Mouse (Mus musculus) heart, embryonic 10.5 days (tissue): Measurements from ENCODE around the gene Npas4. TPM values are rescaled to one million over a fixed set of nuclear protein-coding genes. Genes with fewer than 3 reads are reported as not detected.
A peak's percentile ranks its signal among the peaks of the same experiment; 100 is the strongest.
"Not testable (repeated sequence)": the region's sequence is repeated elsewhere in the genome, so short reads cannot be mapped to it uniquely, and the experiment has no call there.

ENCODE experiments used
- DNase-seq: peaks from one replicate; pipeline ENCODE4 v3.0.0-alpha.2; 2017; ENCODE audit warnings: low spot score
- H3K27ac ChIP-seq: fragments of 300-500 bp; sonication (generic); 2 replicates; pipeline ENCODE4 v1.5.1; 2016; ENCODE audit warnings: mild to moderate bottlenecking
- H3K27me3 ChIP-seq: fragments of 300-500 bp; sonication (generic); 2 replicates; pipeline ENCODE4 v1.6.1; 2016; ENCODE audit warnings: mild to moderate bottlenecking; ENCODE audit not compliant: poor library complexity, insufficient read depth, severe bottlenecking
- H3K36me3 ChIP-seq: fragments of 300-500 bp; sonication (generic); 2 replicates; pipeline ENCODE4 v1.6.1; 2016; ENCODE audit warnings: mild to moderate bottlenecking, moderate library complexity
- H3K4me1 ChIP-seq: fragments of 300-500 bp; sonication (generic); 2 replicates; pipeline ENCODE4 v1.6.1; 2016; ENCODE audit warnings: mild to moderate bottlenecking
- H3K4me3 ChIP-seq: fragments of 300-500 bp; sonication (generic); 2 replicates; pipeline ENCODE4 v1.5.1; 2016; ENCODE audit warnings: mild to moderate bottlenecking, moderate library complexity
- H3K9me3 ChIP-seq: fragments of 300-500 bp; sonication (generic); 2 replicates; pipeline ENCODE4 v1.6.1; 2016; ENCODE audit warnings: mild to moderate bottlenecking, moderate library complexity
- WGBS: fragments of 180-500 bp; shearing (Covaris S2); methylation state at CpG from one replicate; pipeline ENCODE4 v1.1.7; 2016; 5-methylcytosine and 5-hydroxymethylcytosine counted together
- polyA plus RNA-seq: library from polyadenylated mRNA; unstranded; fragments of >200 nt; fragmentation: Nextera tagmentation; extraction: Ambion mirVana; gene quantifications from 2 replicates; pipeline ENCODE4 v1.2.1, GENCODE M21; 2016

The Npas4 gene
- polyA plus RNA-seq, 1 experiment from 2014 or later = 0.24 TPM

- Histone ChIP-seq H3K4me3 (no peak overlapping the region), H3K9me3 (no peaks in the 10 kb centered on the region), H3K27ac (no peak overlapping the region), H3K36me3 (peaks cover 11% of the 10 kb centered on the region; the same call in 1 of the 2 replicates), H3K4me1 (peaks cover 46% of the 10 kb centered on the region), H3K27me3 (peaks cover 66% of the 10 kb centered on the region)
- 4% methylated on average over 13 of the region's 13 CpGs for WGBS
- DNase-seq = peak; percentile 93
Observed at GRCm38 (mm10) chr19:4989013-4989412, 1.1 kb downstream of the Npas4 start.

GRCm38 (mm10) chr19:4981767-4982166 is 8.3 kb downstream of the Npas4 start:
- Histone ChIP-seq H3K9me3 (no peaks in the 10 kb centered on the region), H3K36me3 (peaks cover 7% of the 10 kb centered on the region; the same call in 1 of the 2 replicates), H3K27me3 (peaks cover 38% of the 10 kb centered on the region), H3K27ac (no peak overlapping the region), H3K4me3 (no peak overlapping the region), H3K4me1 (no peaks in the 10 kb centered on the region)
- DNase-seq = no peak

- WGBS = 87% methylated on average over 2 of the region's 2 CpGs
- Histone ChIP-seq H3K9me3 (no peaks in the 10 kb centered on the region), H3K27me3 (no peaks in the 10 kb centered on the region), H3K27ac (no peak overlapping the region), H3K4me3 (no peak overlapping the region), H3K4me1 (peaks cover 2% of the 10 kb centered on the region; the same call in 1 of the 2 replicates), H3K36me3 (peaks cover 37% of the 10 kb centered on the region)
- DNase-seq = no peak
Observed at GRCm38 (mm10) chr19:4968236-4968635, 21.9 kb downstream of the Npas4 start.

- Histone ChIP-seq H3K27me3 (no peaks in the 10 kb centered on the region), H3K27ac (peak within 1 kb of the TSS; percentile 90), H3K9me3 (no peaks in the 10 kb centered on the region), H3K4me3 (peak within 1 kb of the TSS; percentile 83), H3K4me1 (peaks cover 8% of the 10 kb centered on the region), H3K36me3 (peaks cover 28% of the 10 kb centered on the region)
- WGBS = under 1% methylated on average over 34 of the region's 34 CpGs
- peak; percentile 95 for DNase-seq
Observed at GRCm38 (mm10) chr19:4961928-4962601, 28.1 kb downstream of the Npas4 start, which contains the start of gene Mrpl11. Gene Mrpl11 (plus strand): TSS chr19:4962147.

GRCm38 (mm10) chr19:4948641-4949040 is 41.5 kb downstream of the Npas4 start:
- not testable (repeated sequence) for H3K36me3 ChIP-seq, H3K4me3 ChIP-seq, DNase-seq, H3K4me1 ChIP-seq, H3K27me3 ChIP-seq, H3K27ac ChIP-seq, H3K9me3 ChIP-seq
- 83% methylated on average over 9 of the region's 9 CpGs for WGBS

GRCm38 (mm10) chr19:4945540-4945939 is 44.6 kb downstream of the Npas4 start:
- H3K27me3 ChIP-seq = peaks cover 18% of the 10 kb centered on the region
- no peak overlapping the region for H3K4me3 ChIP-seq
- DNase-seq = no peak
- H3K27ac ChIP-seq = no peak overlapping the region
- H3K4me1 ChIP-seq = peaks cover 22% of the 10 kb centered on the region
- 50% methylated on average over 6 of the region's 6 CpGs for WGBS
- no peaks in the 10 kb centered on the region for H3K36me3 ChIP-seq
- H3K9me3 ChIP-seq = no peaks in the 10 kb centered on the region

GRCm38 (mm10) chr19:4943253-4943588 is 46.9 kb downstream of the Npas4 start:
- Histone ChIP-seq H3K4me1 (peaks cover 22% of the 10 kb centered on the region), H3K27me3 (peaks cover 21% of the 10 kb centered on the region), H3K36me3 (no peaks in the 10 kb centered on the region), H3K9me3 (no peaks in the 10 kb centered on the region), H3K4me3 (peak overlapping the region; percentile 88), H3K27ac (peak overlapping the region; percentile 80)
- WGBS = 7% methylated on average over 13 of the region's 13 CpGs
- DNase-seq = no peak

GRCm38 (mm10) chr19:4942551-4943252 is 47.4 kb downstream of the Npas4 start, which contains the start of gene Peli3:
Gene Peli3 (minus strand): TSS chr19:4943127.
- Histone ChIP-seq H3K27me3 (peaks cover 25% of the 10 kb centered on the region), H3K9me3 (no peaks in the 10 kb centered on the region), H3K36me3 (no peaks in the 10 kb centered on the region), H3K27ac (peak within 1 kb of the TSS; percentile 80), H3K4me1 (peaks cover 20% of the 10 kb centered on the region), H3K4me3 (peak within 1 kb of the TSS; percentile 88)
- WGBS = under 1% methylated on average over 47 of the region's 55 CpGs
- DNase-seq = peak; percentile 94

GRCm38 (mm10) chr19:4937444-4938310 is 52.4 kb downstream of the Npas4 start:
- H3K9me3 ChIP-seq = no peaks in the 10 kb centered on the region
- 85% methylated on average over 17 of the region's 17 CpGs for WGBS

GRCm38 (mm10) chr19:4936896-4937295 is 53.2 kb downstream of the Npas4 start:
- no peaks in the 10 kb centered on the region for H3K4me1 ChIP-seq
- no peak overlapping the region for H3K4me3 ChIP-seq
- H3K9me3 ChIP-seq = no peaks in the 10 kb centered on the region
- H3K27ac ChIP-seq = no peak overlapping the region
- H3K36me3 ChIP-seq = no peaks in the 10 kb centered on the region
- peaks cover 35% of the 10 kb centered on the region for H3K27me3 ChIP-seq
- WGBS = 89% methylated on average over 2 of the region's 2 CpGs
- no peak for DNase-seq

More at GRCm38 (mm10) chr19:4937444-4938310, 52.4 kb downstream of the Npas4 start:
- peaks cover 35% of the 10 kb centered on the region for H3K27me3 ChIP-seq
- no peak overlapping the region for H3K27ac ChIP-seq
- H3K4me3 ChIP-seq = no peak overlapping the region
- no peak for DNase-seq
- H3K36me3 ChIP-seq = no peaks in the 10 kb centered on the region
- H3K4me1 ChIP-seq = peaks cover 7% of the 10 kb centered on the region
